Mouse (Mus musculus) kidney, postnatal 36 days (tissue): ENCODE measurements around the gene Rtn2.
A peak's percentile ranks its signal among the peaks of the same experiment; 100 is the strongest.

ENCODE experiments used
- DNase-seq, 2 experiments: peaks; one replicate each; pipeline ENCODE4 v3.0.0; 2021 to 2022; ENCODE audit warnings: mixed read lengths in 2 of 2

Gene Rtn2

DNA sequence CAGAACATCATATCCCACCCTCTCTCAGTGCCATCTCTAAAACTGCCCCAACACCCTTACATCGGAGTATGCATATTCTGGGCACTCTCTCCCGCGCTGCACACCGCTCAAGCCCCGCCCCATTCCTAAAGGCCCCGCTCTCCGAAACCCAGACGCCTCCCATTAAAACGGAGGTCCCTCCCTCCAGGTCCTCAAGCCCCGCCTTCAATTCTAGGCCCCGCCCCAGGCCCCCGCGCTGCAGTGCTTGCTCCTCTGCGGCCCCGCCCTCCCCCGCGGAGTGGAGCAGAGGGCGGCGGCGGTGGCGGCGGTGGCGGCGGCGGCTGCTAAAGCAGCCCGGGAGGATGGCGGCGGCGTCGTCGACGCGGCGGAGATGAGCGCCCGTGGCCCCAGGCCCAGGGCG is at the start of gene Rtn2:
TSS of gene Rtn2 (plus strand) at position 240 of the 400 bp plus-strand sequence.
- peak; percentile 78 to 91 for DNase-seq

DNA sequence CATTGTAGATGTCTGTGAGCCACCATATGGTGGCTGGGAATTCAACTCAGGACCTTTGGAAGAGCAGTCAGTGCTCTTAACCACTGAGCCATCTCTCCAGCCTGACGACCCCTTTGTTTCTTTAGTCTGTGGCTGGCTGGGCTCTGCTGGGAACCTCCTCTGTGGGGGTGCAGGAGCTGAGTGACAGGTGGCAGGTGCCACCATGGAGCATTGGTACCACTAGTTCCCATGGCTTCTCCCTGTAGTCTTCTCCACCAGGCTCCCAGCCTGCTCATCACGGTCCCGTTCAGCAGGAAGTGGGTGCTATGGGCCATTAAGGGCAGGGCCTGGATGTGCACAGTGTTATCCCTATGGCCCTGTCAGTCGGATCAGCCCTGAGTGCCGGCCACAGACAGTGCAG is 47.8 kb upstream of the Rtn2 start:
- no peak for DNase-seq

DNA sequence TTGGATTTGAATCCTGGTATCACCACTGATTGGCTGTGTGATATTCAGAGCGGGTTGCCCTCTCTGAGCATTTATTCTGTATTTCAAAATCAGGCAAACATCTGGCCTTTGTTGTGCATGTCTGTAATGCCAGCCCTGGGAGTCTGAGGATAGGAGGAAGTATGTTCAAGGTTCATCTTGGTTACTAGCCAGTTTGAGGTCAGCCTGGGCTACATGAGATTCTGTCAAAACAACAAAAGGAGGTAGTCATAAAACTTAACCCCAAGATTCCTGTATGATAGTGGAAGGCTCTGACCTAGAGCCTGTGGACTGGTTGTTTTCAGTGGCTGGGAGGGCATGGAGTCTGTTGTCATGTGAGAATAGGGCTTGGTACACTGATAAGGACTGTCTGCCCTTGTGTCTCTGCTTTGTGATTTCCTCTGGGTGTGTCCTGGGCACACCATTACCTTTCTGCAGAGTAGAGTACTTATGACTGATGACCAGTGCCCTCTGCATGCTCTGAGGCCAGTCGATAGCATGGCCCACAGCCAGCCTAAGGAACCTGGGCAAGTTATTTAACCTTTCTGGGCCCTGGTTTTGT is 47.2 kb upstream of the Rtn2 start:
- DNase-seq: no peak

DNA sequence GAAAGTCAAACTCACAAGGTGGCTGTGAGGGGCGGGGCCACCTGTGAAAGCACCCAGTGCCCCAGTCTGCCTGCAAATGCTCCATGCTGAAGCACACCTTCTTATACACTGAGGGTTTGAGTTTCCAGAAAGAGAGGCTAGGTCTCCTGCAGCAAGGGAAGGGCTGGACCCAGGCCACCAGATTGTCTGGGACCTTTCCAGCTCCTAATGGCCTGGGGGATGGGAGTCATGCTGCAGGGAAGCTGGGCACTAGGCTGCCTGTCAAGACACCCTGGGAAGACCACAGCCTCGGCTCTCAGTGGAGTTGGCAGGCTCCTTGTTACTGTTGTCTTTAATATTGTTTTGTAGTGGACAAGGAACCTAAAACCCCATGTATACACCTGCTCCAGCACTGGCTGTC is 46.0 kb upstream of the Rtn2 start:
- DNase-seq: no peak

DNA sequence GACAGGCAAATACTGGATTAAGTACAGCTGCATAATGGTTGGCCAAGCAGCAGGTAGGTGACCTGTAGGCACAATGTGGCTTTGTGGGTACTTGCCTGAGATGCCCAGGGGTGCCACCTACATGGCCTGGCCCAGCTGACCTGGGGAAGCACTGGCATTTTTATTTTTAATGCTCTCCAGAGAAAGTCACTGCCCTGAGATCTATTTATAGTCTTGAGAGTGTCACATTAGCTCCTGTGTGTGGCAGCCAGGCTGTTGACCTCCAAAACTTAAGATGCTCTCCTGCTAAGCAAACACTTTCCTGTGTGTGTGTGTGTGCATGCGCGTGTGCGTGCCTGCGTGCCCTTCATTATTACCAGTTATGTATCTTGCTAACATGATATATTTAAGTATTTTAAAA is 44.1 kb upstream of the Rtn2 start:
- DNase-seq: no peak

DNA sequence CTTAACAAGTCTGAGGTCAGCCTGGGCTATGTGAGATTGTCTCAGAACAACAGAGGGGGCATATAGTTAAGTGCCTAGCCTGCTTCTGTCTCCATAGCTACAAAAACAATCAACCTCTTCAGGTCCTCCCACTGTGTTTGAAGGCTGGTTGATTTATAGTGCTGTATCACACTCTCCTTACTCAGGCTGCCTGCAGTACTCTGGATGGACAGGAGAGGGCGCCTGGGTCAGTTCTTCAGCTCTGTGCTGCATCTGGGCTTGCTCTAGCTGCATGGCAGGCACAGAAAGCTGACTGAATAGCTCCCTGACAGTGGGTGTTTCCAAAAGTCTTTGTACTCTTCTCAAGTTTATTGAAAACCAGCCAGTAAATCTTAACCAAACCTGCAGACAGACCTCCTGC is 43.0 kb upstream of the Rtn2 start:
- DNase-seq: peak; percentile 90 to 96

DNA sequence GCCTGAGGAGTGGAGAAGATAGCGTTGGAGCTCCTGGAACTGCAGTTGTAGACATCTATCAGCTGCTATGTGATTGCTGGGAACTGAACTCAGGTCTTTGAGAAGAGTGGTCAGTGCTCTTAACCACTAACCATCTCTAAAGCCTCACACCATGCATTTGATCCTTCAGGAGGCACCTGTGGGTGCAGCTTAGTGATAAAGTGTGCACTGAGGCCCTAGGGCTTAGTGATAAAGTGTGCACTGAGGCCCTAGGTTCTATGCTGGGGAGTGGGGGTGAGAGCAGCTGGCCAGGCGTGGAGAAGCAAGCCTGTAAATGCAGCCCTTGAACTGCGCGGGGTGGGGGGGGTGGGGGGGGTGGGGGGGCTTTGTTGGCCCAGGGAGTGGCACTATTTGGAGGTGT is 42.4 kb upstream of the Rtn2 start:
- DNase-seq: no peak

DNA sequence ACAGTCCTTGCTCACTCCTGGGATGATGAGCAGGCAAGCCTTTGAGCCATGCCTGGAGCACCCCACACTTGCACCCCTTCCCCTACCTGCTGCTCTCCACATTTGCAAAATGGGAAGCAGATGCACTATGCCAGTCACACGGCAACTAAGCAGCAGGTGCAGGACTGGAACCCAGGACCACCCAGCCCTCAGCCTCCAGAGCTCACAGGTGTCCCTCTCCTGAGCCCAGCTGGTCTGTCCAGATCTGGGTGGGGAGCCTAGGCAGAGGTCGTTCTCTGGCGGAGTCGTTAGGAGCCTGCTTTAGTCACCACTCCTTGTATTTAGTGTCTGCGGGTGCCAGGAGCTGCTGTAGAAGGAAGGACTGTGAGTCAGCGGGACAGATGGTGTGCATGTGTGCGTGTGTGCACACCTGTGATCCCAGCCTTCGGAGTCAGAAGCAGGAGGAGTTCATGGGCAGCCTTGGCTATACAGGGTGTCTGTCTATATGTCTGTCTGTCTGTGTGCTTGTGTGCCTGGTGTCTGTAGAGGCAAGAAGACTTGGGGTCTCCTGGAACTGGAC is 41.4 kb upstream of the Rtn2 start:
- no peak for DNase-seq

DNA sequence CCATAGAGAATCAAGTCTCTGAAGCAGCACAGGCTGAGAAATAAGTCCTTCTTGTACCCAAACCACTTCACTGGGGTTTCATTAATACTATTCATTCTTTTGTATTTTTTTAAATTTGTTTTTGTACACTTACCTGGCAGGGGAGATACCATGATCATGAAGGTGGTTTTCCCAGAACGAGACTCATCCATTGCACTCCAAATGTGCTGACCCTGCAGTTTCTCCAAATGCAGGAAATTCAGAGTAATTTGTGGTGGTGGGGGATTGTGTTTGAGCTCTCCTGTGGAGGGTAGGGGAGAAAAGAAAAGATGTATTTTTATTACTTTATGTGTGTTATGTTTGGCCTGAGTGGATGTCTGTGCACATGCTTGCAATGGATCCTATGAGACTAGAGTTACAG is 40.4 kb upstream of the Rtn2 start:
- no peak for DNase-seq

DNA sequence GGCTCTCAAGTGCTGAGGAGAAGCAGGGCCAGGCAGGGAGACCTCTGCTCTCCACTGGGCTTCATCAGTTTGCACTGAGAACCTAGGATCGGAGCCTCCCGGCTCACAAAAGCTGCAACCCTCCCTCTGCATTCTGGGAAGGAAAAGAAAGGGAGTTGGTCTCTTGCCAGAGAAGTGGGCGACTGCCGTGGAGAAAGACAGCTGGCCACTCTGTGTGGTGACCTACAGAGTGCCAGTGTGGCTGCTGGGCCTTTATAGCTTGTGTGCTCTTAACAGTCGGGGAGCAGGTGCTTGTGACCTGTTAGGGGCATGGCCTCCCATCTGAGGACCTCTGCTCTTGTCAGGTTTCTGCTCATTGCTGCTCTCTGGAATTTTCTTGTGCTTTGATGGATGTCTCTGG is 38.6 kb upstream of the Rtn2 start:
- DNase-seq: no peak

DNA sequence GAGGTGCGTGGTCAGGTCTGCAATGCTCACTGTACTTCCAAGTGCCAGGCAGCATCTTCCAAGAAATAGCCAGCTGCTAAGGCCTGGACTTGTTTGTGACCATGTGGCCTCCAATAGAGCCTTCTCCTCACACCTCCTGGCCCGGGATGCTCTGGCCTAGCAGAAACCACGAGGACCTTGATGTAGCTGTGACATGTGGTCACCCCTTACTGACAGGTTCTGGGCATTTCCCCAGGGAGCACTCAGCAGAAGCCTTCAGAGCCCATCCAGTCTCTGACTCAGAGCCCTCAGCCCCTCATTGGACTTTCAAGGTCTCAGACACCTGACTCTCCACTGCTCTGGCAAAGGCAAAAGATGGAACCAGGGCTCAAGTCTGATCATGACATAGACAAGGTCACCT is 37.3 kb upstream of the Rtn2 start:
- no peak for DNase-seq

DNA sequence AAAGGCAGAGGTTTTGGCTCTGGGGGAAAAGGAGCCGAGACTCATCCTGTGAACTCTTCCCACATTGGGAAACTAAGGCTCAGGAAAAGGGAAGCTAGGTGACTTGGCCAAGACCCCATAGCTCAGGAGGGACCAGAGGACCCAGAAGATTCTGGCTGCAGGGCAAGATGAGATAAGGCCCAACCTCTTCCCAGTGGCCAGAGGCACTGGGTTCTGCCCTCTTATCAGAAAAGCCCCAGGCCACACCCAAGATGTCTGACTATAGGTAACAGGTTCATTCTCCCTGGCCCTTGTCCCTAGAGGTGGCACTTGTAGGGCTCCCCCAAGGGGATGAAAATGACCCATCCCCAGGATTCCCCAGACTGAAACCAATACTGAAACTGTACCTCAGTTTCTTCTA is 35.6 kb upstream of the Rtn2 start:
- DNase-seq: no peak

DNA sequence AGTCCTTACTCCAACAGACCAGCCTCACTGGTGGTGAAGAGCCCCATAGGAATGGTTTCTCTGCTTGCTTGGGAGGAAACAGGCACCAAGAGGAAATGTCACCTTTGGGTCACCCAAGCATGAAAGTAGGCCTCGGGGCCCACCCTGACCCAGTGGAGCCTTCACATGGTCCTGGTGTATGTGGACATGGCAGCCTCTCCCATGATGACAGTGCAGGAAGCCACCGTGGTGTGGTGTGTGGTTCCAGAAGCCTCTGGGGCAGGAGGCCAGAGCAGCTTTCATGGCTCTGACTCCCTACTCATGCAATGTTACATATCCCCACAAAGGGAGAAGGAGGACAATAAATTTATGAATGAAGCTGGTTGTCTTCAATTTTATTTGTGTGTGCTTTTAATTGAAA is 34.9 kb upstream of the Rtn2 start:
- no peak for DNase-seq

DNA sequence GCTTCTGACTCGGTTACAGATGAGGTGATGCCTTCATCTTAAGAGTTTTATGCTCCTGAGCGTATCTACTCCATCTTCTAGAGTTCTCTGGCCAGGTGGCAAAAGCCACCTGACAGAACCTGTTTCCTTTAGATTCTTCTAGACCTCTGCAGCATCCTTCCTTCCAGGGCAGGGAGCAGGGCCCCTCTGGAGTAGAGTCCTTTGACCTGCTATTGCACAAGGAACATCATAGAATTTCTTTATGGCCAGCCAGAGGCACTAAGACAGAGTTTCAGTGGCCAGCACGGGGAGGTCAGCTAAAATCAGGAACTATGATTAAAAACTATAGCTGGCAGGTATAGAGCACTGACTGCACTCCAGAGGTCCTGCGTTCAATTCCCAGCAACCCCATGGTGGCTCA is 30.3 kb upstream of the Rtn2 start:
- DNase-seq: no peak

DNA sequence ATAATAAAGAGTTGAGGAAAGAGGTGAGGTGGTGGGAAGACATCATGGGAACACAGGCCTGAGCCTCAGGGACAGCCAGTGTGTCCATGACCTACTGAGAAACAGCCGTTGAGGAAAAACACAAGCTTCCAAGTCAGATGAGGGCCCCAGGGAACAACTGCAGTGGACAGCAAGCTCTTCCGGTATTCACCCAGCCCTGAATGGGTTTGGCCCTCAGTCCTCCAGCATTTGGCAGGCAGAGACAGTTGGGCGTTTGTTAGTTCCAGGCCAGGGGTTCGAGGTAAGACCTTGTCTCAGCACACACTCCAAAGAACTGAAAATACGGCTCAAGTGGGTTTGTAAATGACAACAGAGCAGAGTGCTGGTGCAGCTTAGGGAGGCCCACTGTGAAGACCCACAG is 29.0 kb upstream of the Rtn2 start:
- DNase-seq: no peak

DNA sequence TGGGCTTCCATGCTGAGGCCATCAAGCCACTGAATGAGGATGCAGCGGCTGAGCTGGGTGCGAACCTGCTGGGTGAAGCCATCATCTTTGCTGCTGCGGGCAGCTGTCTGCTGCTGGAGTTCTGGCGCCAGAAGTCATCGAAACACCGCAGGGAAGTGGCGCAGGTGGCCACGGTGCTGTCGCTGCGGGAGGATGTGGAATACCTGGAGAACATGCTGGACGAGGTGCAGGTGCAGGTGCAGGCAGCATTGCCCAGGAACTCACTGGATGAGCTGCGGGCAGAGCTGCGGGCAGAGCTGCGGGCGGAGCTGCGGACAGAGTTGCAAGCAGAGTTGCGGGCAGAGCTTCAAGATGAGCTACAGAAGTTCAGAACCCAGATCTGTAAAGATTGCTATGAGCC is 27.0 kb upstream of the Rtn2 start:
- no peak for DNase-seq

DNA sequence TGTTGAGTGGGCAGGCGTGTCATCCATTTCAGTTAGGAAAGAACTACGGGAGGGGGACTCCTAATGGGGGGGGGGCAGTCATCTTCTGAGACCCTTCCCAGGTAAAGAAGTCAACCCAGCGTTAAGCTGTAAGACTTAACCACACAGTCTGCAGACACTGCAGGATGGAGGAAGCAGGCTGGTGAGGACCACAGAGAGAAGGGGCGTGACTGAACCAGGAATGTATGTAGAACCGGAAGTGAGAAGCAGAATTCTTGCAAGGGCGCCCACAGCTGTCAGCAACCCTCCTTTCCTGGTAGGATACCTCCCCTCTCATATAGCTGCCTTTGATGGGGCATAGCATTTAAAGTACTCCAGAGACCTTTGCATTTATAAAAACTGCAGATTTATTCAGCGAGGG is 25.9 kb upstream of the Rtn2 start:
- DNase-seq: no peak

DNA sequence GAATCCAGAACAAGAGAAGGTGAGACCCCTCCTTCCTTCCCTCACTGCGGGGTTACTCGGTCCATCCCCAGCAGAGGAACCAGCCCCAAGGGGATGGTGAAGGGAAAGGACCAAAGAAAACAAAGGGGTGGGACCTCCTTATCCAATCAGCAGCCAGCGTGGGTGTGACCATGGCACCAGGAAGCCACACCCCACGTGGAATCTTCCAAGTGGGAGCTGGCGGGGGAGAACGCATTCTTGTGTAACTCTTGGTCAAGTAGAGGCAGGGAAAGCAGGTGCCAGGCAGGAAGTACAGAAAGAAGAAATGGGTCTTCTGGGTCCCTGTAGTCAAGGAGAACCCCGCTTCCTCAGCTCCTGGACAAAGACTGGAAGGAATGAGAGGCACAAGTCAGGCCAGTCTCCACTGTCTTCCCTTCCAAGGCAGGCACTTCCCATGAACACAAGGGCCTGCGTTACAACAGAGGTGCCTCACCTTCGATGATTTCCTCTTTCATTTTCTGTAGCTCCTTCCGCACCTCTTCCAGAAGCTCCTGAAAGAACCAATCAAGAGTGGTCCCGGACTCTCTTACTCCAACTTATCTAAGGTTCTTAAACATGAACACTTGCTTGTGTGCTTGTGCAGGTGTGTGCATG is 24.9 kb upstream of the Rtn2 start:
- peak; percentile 80 to 82 for DNase-seq

DNA sequence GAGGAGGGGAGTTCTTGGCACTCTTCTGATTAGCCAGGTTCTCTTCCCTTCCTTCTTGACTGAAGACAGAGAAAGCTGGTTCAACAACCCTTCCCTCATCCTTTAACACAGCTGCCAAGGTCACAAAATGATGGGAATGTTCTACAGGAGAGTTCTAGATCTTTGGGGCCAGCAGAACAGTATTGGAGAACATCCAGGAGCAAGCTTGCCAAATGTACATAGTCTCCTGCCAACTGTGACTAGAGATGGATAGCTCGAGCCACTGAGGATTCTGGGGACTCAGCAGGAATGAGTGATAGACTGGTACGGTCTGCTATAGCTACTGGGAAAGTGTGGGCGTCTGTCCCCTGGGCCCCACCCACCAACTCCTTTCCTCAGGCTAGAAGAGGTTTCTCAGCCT is 24.1 kb upstream of the Rtn2 start:
- DNase-seq: no peak

DNA sequence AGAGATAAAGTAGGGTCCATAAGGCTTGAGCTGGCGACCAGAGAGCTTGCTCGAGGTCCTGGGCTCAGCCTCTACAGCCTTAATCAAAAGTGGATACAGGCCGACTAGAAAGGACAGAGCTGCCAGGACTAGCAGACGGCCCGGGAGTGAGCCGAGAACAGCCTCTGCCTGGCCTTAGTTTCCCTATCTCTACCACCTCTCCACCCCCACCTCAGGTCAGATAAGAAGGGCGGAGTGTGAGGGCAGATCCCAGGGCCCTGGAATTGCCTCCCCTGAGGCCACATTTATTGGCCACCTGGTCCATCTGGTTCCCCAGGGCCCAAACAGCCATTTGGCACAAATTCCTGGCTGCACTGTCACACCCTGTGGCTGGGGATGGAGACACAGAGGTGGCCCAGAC is 17.3 kb upstream of the Rtn2 start:
- no peak for DNase-seq

DNA sequence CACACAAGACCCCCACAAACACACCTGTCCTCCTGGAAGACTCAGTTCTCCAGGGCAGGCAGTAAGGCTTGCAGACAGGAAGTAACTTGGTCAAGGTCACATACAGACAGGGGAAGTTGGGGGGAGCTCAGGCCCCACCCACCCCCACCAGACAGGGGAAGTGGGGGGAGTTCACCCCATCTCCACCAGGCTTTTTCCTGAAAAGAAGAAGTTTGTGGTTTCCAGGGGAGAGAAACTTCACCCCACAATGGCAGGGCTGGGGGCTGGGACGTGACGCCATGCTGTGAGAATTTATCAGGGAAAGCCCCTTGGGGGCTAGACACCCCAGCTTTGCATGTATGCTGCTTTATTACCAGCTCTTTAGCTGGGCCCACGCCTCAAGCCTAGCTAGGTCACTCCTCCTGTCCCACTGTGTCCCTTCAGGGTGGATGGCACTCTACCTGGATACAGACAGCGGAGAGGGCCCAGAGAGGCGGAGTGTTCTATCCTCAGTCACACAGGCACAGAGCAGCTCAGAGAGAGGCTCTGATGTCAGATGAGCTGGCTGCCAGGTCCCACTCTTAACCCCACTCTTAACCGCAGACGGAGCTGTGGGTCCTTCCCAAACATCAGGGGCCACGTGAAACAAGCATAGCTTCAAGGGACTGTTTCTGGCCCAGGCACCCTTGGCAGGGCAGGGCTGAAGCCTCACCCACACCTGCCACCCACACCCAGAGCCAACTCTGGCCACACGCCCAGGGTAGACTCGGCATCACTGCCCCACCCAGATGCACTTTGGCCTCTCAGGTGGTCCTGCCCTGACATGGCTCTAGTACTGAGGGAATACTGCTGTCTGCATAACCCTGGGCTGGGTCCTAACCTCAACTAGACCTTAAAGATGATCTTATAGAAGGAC is 16.2 kb upstream of the Rtn2 start:
- DNase-seq: peak in 1 of 2 experiments; percentile 68

DNA sequence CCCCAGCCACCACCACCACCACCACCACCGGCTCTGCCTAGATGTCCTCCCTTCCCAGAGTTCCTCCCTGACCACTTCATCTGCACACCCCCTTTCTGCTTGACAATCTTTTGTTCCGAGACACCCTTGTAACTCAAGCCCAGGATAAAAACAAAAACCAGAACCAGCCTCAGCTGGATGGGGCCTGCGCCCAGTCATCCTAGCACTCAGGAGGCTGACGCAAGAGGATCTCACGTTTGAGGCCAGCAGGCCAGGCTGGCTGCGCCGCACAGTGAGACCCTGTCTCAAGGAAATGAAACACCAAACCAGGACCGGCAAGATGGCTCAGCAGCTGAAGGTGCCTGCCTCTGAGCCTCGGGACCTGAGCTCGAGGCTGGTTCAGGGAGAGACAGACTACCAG is 15.4 kb upstream of the Rtn2 start:
- DNase-seq: no peak

DNA sequence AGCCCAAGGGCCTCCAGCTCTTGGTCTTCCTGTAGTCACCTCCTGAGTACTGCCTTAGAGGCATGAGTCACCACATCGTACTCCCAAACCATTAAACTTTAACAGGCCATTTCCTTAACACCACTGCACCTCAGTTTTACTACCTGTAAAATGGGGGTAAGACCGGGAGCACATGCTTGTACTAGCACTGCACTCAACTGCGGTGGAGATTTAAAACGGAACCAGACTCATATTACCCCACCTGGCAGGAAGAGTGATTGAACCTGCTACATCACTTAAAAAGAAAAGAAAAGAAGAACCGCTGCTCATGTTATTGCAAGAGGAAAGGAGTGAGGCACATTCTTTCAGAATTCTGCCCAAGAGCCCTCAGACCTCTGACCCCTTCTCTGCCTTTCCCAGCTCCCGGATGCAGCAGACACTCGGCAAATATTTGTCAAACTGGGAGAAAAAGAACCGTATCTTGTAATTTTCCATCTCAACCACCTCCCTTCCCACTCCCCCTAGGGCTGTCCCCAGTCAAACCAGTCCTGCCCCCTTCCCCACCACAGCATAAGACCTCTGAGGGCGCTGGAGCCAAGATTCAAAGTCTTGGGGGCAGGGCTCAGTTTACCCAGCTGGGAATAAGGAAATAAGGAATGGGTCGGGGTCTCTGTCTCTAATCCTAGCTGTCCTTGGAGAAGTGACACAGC is 13.3 kb upstream of the Rtn2 start:
- peak; percentile 42 to 61 for DNase-seq
